Mouse (Mus musculus) forebrain, postnatal 0 days (tissue): Measurements from ENCODE around the gene Angpt4. TPM values are rescaled to one million over a fixed set of nuclear protein-coding genes. Genes with fewer than 3 reads are reported as not detected.

ENCODE experiments used
- ATAC-seq: fragments of 200-750 bp; cut with Nextera tagmentation; 2 replicates; pipeline ENCODE4 v1.8.0; 2017; ENCODE audit warnings: mild to moderate bottlenecking, moderate library complexity
- DNase-seq: peaks from one replicate; pipeline ENCODE4 v3.0.0-alpha.2; 2015
- H3K27ac ChIP-seq: fragments of 300-500 bp; sonication (generic); 2 replicates; pipeline ENCODE4 v1.5.1; 2014; ENCODE audit warnings: low read depth, mild to moderate bottlenecking, antibody characterized with exemption, low read length, moderate library complexity, mixed read lengths
- H3K27me3 ChIP-seq: fragments of 300-500 bp; sonication (generic); 2 replicates; pipeline ENCODE4 v1.6.1; 2014; ENCODE audit warnings: mild to moderate bottlenecking, low read length, mixed read lengths; ENCODE audit not compliant: insufficient read depth
- H3K36me3 ChIP-seq: fragments of 300-500 bp; sonication (generic); 2 replicates; pipeline ENCODE4 v1.6.1; 2014; ENCODE audit warnings: mild to moderate bottlenecking, moderate library complexity; ENCODE audit not compliant: insufficient read depth
- H3K4me1 ChIP-seq: fragments of 300-500 bp; sonication (generic); 2 replicates; pipeline ENCODE4 v1.6.1; 2014; ENCODE audit warnings: antibody characterized with exemption; ENCODE audit not compliant: insufficient read depth
- H3K4me2 ChIP-seq: fragments of 300-500 bp; sonication (generic); 2 replicates; pipeline ENCODE4 v1.6.1; 2014; ENCODE audit warnings: low read depth, mild to moderate bottlenecking, moderate library complexity
- H3K4me3 ChIP-seq: fragments of 300-500 bp; sonication (generic); 2 replicates; pipeline ENCODE4 v1.5.1; 2014; ENCODE audit warnings: low read depth, low read length, mixed read lengths
- H3K9ac ChIP-seq: fragments of 300-500 bp; sonication (generic); 2 replicates; pipeline ENCODE4 v1.6.1; 2014; ENCODE audit warnings: mild to moderate bottlenecking
- H3K9me3 ChIP-seq: fragments of 300-500 bp; sonication (generic); 2 replicates; pipeline ENCODE4 v1.6.1; 2016; ENCODE audit warnings: low read length
- CTCF ChIP-seq: sonication (generic); IDR thresholded peaks from 2 replicates; pipeline ENCODE4 v1.5.1; 2016; ENCODE audit warnings: antibody characterized with exemption, control low read depth, low read depth
- WGBS: fragments of 180-500 bp; shearing (Covaris S2); extraction: QIAGEN DNeasy Blood & Tissue Kit; methylation state at CpG from one replicate; pipeline ENCODE4 v1.1.7; 2014; 5-methylcytosine and 5-hydroxymethylcytosine counted together
- polyA plus RNA-seq: library from polyadenylated mRNA; unstranded; fragments of >200 nt; fragmentation: Nextera tagmentation; extraction: Ambion mirVana; gene quantifications from 2 replicates; pipeline ENCODE4 v1.2.1, GENCODE M21; 2015
- total RNA-seq: library from RNA; depleted of rRNA; stranded (reverse); fragments of >200 nt; gene quantifications from 2 replicates; pipeline ENCODE4 v1.2.3, GENCODE M21; 2014; rRNA removed

The Angpt4 gene
- 0.08 and 0.43 TPM in 2 replicates for total RNA-seq
- 0.06 and 0.19 TPM in 2 replicates for polyA plus RNA-seq

- no peak for DNase-seq
- no peaks in the 10 kb centered on the region for H3K4me1 ChIP-seq
- no peaks in the 10 kb centered on the region for H3K9me3 ChIP-seq
- no peaks in the 10 kb centered on the region for H3K27me3 ChIP-seq
- H3K4me2 ChIP-seq: no peak within 1 kb of the TSS
- H3K9ac ChIP-seq: no peak within 1 kb of the TSS
- no peaks in the 10 kb centered on the region for H3K36me3 ChIP-seq
- H3K27ac ChIP-seq: no peak within 1 kb of the TSS
- ATAC-seq: no peak
- TF ChIP-seq CTCF: no peak
- H3K4me3 ChIP-seq: no peak within 1 kb of the TSS
- WGBS: 72% methylated on average over 12 of the region's 13 CpGs
Observed at GRCm38 (mm10) chr2:151910919-151911500, at the start of gene Angpt4. TSS of gene Angpt4 (plus strand) at chr2:151911210.

DNA sequence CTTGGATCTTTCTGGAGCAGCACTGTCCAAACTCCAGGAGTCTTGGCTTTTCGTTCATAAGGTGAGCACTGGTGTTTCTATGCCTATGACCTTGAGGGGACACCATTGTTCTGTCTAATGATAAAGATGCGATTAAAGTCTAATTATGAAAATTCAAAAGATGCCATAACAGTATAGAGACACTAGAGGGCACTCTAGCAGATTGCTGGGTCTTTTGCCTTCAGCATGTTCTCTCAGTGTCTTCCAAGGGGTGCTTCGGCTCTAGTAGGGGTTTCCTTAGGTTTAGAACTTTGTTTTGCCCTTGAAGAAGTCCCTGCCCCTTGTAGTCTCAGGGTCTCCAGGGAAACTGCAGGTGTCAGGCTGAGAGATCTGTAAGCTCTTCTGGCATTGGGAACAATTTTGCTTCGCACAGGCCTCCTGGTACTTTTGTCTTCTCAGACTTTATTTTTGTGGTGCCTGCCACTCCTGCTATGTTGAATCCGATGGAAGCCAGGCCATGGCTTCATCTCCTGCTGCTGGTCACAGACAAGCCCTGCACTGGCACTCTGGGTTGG lies 48.7 kb upstream of the Angpt4 start:
- Histone ChIP-seq H3K9ac (no peak overlapping the region), H3K27ac (no peak overlapping the region), H3K4me3 (no peak overlapping the region), H3K36me3 (no peaks in the 10 kb centered on the region), H3K27me3 (no peaks in the 10 kb centered on the region), H3K9me3 (no peaks in the 10 kb centered on the region), H3K4me2 (no peak overlapping the region), H3K4me1 (no peaks in the 10 kb centered on the region)
- DNase-seq (peak; percentile 47), ATAC-seq (peak; percentile 18; the same call in 1 of the 2 replicates)
- peak; percentile 70 for TF ChIP-seq CTCF
- 41% methylated on average over 5 of the region's 5 CpGs for WGBS

GRCm38 (mm10) chr2:151864941-151865340 lies 46.1 kb upstream of the Angpt4 start:
- whole genome bisulfite sequencing: 90% methylated on average over 6 of the region's 6 CpGs
- Histone ChIP-seq H3K36me3 (no peaks in the 10 kb centered on the region), H3K4me3 (no peak overlapping the region), H3K27me3 (no peaks in the 10 kb centered on the region), H3K4me1 (no peaks in the 10 kb centered on the region), H3K4me2 (no peak overlapping the region), H3K27ac (no peak overlapping the region), H3K9ac (no peak overlapping the region), H3K9me3 (no peaks in the 10 kb centered on the region)
- no peak for TF ChIP-seq CTCF
- ATAC-seq (no peak), DNase-seq (no peak)

DNA sequence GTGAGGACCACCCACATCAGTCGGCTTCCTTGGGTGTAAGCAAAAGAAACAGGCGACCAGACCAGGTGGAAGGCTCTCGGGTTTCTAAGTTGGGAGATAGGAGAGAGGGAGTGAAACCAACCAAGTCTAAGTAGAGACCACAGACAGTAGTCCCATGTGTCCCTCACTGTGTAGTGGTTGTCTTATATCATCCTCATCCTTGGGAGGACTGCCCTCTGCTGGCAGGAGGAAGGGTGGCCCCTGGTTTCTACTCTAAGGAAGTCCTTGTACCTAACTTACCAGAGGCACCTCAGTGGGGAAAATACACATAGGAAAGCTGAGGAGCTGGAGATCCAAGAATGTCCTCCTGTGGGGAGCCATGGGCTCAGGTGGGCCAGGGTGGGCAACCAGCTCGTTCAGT lies 44.5 kb upstream of the Angpt4 start:
- Histone ChIP-seq H3K27ac (no peak overlapping the region), H3K4me2 (no peak overlapping the region), H3K9me3 (no peaks in the 10 kb centered on the region), H3K36me3 (no peaks in the 10 kb centered on the region), H3K27me3 (no peaks in the 10 kb centered on the region), H3K4me3 (no peak overlapping the region), H3K4me1 (no peaks in the 10 kb centered on the region), H3K9ac (no peak overlapping the region)
- DNase-seq: peak; percentile 26
- peak; percentile 23; the same call in 1 of the 2 replicates for ATAC-seq
- peak; percentile 65 for TF ChIP-seq CTCF
- 43% methylated on average over 4 of the region's 4 CpGs for WGBS

GRCm38 (mm10) chr2:151868196-151868595 lies 42.8 kb upstream of the Angpt4 start:
- no peak for DNase-seq
- 81% methylated on average over 8 of the region's 8 CpGs for WGBS
- Histone ChIP-seq H3K4me2 (no peak overlapping the region), H3K4me1 (no peaks in the 10 kb centered on the region), H3K27me3 (no peaks in the 10 kb centered on the region), H3K36me3 (no peaks in the 10 kb centered on the region), H3K27ac (no peak overlapping the region), H3K9ac (no peak overlapping the region), H3K4me3 (no peak overlapping the region), H3K9me3 (no peaks in the 10 kb centered on the region)
- no peak for TF ChIP-seq CTCF
- ATAC-seq: no peak

DNA sequence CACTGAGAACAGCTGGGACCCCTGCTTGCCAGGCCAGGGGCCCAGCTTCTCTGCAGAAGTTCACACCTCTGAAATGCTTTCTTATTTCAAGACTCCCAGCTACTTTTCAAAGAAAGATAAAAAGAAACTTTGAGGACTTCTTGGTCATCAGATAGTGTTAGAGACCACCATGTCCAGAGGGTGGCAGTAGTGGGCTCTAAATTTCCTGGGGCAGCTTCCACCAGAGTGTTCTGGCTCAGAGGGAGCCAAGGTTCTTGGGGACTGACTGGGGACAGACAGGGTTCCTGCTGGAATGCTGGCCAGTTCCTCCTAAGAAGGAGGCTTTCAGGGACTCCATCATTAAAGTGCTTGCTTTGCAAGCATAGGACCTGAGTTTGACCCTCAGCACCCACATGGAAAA lies 36.5 kb upstream of the Angpt4 start:
- Histone ChIP-seq H3K4me1 (no peaks in the 10 kb centered on the region), H3K9me3 (no peaks in the 10 kb centered on the region), H3K27me3 (no peaks in the 10 kb centered on the region), H3K4me3 (no peak overlapping the region), H3K4me2 (no peak overlapping the region), H3K36me3 (no peaks in the 10 kb centered on the region), H3K9ac (no peak overlapping the region), H3K27ac (no peak overlapping the region)
- peak; percentile 44 for TF ChIP-seq CTCF
- ATAC-seq (no peak), DNase-seq (no peak)

DNA sequence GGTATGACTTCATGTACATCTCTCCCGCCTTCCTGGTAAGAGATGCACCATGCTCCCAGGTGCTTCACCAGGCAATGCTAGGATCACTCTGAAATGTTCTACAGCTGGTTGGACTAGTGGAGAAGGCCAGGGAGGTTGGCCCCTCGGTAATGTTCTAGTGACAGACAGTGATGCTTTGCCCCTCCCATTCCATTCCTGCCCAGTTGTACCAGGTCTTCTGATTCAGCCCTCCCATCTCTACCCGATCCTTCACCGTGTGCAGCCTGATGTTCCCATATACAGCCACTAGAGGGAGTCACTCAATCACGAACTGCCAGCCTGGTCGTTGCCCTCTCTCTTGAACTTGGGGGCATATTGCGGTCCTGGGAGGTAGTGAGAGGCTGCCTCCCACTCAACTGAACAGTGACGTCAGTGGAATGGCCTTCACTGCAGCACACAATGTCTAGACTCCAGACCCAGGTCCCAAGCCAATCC lies 35.0 kb upstream of the Angpt4 start:
- DNase-seq: peak; percentile 70
- no peaks in the 10 kb centered on the region for H3K27me3 ChIP-seq
- H3K27ac ChIP-seq: no peak overlapping the region
- no peaks in the 10 kb centered on the region for H3K9me3 ChIP-seq
- no peaks in the 10 kb centered on the region for H3K4me1 ChIP-seq
- no peaks in the 10 kb centered on the region for H3K36me3 ChIP-seq
- ATAC-seq: peak; percentile 86
- H3K4me2 ChIP-seq: no peak overlapping the region
- no peak overlapping the region for H3K4me3 ChIP-seq
- no peak overlapping the region for H3K9ac ChIP-seq
- 13% methylated on average over 8 of the region's 8 CpGs for WGBS
- TF ChIP-seq CTCF: peak; percentile 97
